Mouse (Mus musculus) ES-Bruce4 (cell line): ENCODE results near the gene Spib. TPM values are rescaled to one million over a fixed set of nuclear protein-coding genes. Genes with fewer than 3 reads are reported as not detected.

Source experiments
- H3K27ac ChIP-seq: 2 replicates; pipeline ENCODE4 v1.5.1; 2012; ENCODE audit warnings: low read length, inconsistent platforms; ENCODE audit not compliant: insufficient read depth
- H3K27me3 ChIP-seq: 2 replicates; pipeline ENCODE4 v1.6.1; 2012; ENCODE audit warnings: mild to moderate bottlenecking, low read length, inconsistent platforms; ENCODE audit not compliant: control insufficient read depth, poor library complexity, insufficient read depth, severe bottlenecking
- H3K36me3 ChIP-seq: 2 replicates; pipeline ENCODE4 v1.6.1; 2012; ENCODE audit warnings: inconsistent platforms, mild to moderate bottlenecking, low read length, moderate library complexity; ENCODE audit not compliant: control insufficient read depth, poor library complexity, insufficient read depth, severe bottlenecking
- H3K4me1 ChIP-seq: one replicate; pipeline ENCODE4 v1.8.1; 2011; ENCODE audit warnings: low read length; ENCODE audit not compliant: control insufficient read depth, insufficient read depth
- H3K4me3 ChIP-seq: 2 replicates; pipeline ENCODE4 v1.5.1; 2011; ENCODE audit warnings: low read depth, mild to moderate bottlenecking, low read length
- H3K9ac ChIP-seq: 2 replicates; pipeline ENCODE4 v1.6.1; 2012; ENCODE audit warnings: low read depth, mild to moderate bottlenecking, inconsistent platforms; ENCODE audit not compliant: poor library complexity, severe bottlenecking
- H3K9me3 ChIP-seq: replicated peaks from 2 replicates; pipeline ENCODE4 v1.6.1; 2012; ENCODE audit warnings: mild to moderate bottlenecking, low read length, inconsistent platforms; ENCODE audit not compliant: control insufficient read depth, poor library complexity, insufficient read depth, severe bottlenecking
- CTCF ChIP-seq: IDR thresholded peaks from one replicate; pipeline ENCODE4 v1.8.1; 2011; ENCODE audit warnings: low read depth, low read length
- EP300 ChIP-seq: IDR thresholded peaks from 2 replicates; pipeline ENCODE4 v1.6.1; 2011; ENCODE audit warnings: low read depth, low read length; ENCODE audit not compliant: insufficient read depth
- POLR2A ChIP-seq: IDR thresholded peaks from one replicate; pipeline ENCODE4 v1.8.1; 2011; ENCODE audit warnings: low read length; ENCODE audit not compliant: insufficient read depth
- polyA plus RNA-seq: library from polyadenylated mRNA; stranded (reverse); fragments of >200 nt; gene quantifications from 2 replicates; pipeline ENCODE4 v1.2.4, GENCODE M21; 2011; ENCODE audit warnings: low read depth; ENCODE audit not compliant: missing spikeins, insufficient read depth, insufficient read length

Gene Spib
- polyA plus RNA-seq, 1 experiment = 2.4 TPM

DNA sequence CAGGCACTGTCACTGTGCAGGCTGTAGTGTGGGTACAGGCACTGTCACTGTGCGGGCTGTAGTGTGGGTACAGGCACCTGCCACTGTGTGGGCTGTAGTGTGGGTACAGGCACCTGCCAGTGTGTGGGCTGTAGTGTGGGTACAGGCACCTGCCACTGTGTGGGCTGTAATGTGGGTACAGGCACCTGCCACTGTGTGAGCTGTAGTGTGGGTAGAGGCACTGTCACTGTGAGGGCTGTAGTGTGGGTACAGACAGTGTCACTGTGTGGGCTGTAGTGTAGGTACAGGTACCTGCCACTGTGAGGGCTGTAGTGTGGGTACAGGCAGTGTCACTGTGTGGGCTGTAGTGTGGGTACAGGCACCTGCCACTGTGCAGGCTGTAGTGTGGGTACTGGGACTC, 47.8 kb downstream of the Spib start:
- H3K27ac ChIP-seq = no peak overlapping the region
- no peak for TF ChIP-seq POLR2A
- TF ChIP-seq EP300 = no peak
- no peak for TF ChIP-seq CTCF
- peaks cover 14% of the 10 kb centered on the region for H3K4me1 ChIP-seq
- no peak overlapping the region for H3K4me3 ChIP-seq
- no peak overlapping the region for H3K9ac ChIP-seq
- peaks cover 3% of the 10 kb centered on the region for H3K27me3 ChIP-seq
- no peaks in the 10 kb centered on the region for H3K36me3 ChIP-seq
- no peaks in the 10 kb centered on the region for H3K9me3 ChIP-seq

DNA sequence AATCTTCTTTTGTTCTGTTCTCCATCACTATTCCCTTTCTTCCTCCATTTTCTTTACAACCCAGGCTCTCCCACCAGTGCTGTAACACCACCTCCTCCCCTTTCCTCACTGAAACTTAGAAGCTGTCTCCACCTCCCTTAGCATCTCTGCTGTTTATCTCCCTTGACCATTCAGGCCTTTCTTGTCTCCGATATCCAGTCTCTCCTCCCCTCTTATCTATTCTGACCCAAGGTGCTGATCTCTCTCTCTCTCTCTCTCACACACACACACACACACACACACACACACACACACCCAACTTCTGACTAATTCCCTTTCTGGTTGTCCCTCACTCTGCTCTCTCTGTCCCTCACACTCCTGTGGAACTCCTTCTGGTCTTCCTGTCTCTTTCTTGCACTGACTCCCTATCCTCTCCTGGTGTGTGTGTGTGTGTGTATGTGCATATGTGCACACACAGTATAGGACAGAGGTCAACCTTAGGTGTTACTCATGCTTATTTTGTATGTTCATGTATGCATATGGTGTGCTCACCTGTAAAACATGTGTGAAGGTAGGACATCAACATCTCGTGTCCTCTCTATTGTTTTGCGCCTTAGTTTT, 48.9 kb downstream of the Spib start:
- Histone ChIP-seq H3K36me3 (no peaks in the 10 kb centered on the region), H3K4me3 (no peak overlapping the region), H3K27ac (no peak overlapping the region), H3K9me3 (no peaks in the 10 kb centered on the region), H3K4me1 (peaks cover 14% of the 10 kb centered on the region), H3K9ac (no peak overlapping the region), H3K27me3 (peaks cover 3% of the 10 kb centered on the region)
- TF ChIP-seq EP300 (no peak), CTCF (no peak), POLR2A (no peak)

Other genes starting within 250 kb of the Spib start
- gene Clec11a, start 225.2 kb downstream of the Spib start, polyA plus RNA-seq = 0.75 and 0.87 TPM in 2 replicates
- gene Shank1, start 221.8 kb downstream of the Spib start, polyA plus RNA-seq = 2.5 and 3.4 TPM in 2 replicates
- gene Syt3, start 148.0 kb downstream of the Spib start, polyA plus RNA-seq = 1.8 and 1.9 TPM in 2 replicates
- 7.7 and 8.3 TPM in 2 replicates for gene 1700008O03Rik, start 146.3 kb downstream of the Spib start, polyA plus RNA-seq
- not detected in 2 replicates for gene Lrrc4b, start 103.1 kb downstream of the Spib start, polyA plus RNA-seq
- gene Aspdh, start 66.7 kb downstream of the Spib start, polyA plus RNA-seq = not detected in 2 replicates
- 9.7 and 12.3 TPM in 2 replicates for gene Josd2, start 64.1 kb downstream of the Spib start, polyA plus RNA-seq
- 67.7 and 75.3 TPM in 2 replicates for gene Emc10, start 35.5 kb downstream of the Spib start, polyA plus RNA-seq
- 5.6 and 7.4 TPM in 2 replicates for gene Fam71e1, start 35.5 kb downstream of the Spib start, polyA plus RNA-seq
- 2.3 and 2.5 TPM in 2 replicates for gene Mybpc2, start 7.4 kb downstream of the Spib start, polyA plus RNA-seq
- 81.9 and 86.6 TPM in 2 replicates for gene Pold1, start 16.8 kb upstream of the Spib start, polyA plus RNA-seq
- 67.6 and 95.7 TPM in 2 replicates for gene Nr1h2, start 21.9 kb upstream of the Spib start, polyA plus RNA-seq
- 0.97 and 1.1 TPM in 2 replicates for gene Napsa, start 40.3 kb upstream of the Spib start, polyA plus RNA-seq
- 12.3 and 15.5 TPM in 2 replicates for gene Kcnc3, start 58.6 kb upstream of the Spib start, polyA plus RNA-seq
- gene Myh14, start 138.8 kb upstream of the Spib start, polyA plus RNA-seq = 14.7 and 16.5 TPM in 2 replicates
- 1.8 and 2.2 TPM in 2 replicates for gene Izumo2, start 176.7 kb upstream of the Spib start, polyA plus RNA-seq
- gene Vrk3, start 216.3 kb upstream of the Spib start, polyA plus RNA-seq = 52.2 and 62.7 TPM in 2 replicates
- gene Zfp473, start 219.0 kb upstream of the Spib start, polyA plus RNA-seq = 24.4 and 28.4 TPM in 2 replicates